Mouse (Mus musculus) C2C12 (cell line): ENCODE data around the gene Ptpro. TPM values are rescaled to one million over a fixed set of nuclear protein-coding genes. Genes with fewer than 3 reads are reported as not detected.
"Not testable (repeated sequence)": the region's sequence is repeated elsewhere in the genome, so short reads cannot be mapped to it uniquely, and the experiment has no call there.

Experiments
- H3K27me3 ChIP-seq: one replicate; pipeline ENCODE4 v1.6.1; 2011; ENCODE audit not compliant: control insufficient read depth, insufficient read depth, insufficient read length
- H3K36me3 ChIP-seq: one replicate; pipeline ENCODE4 v1.6.1; 2011; ENCODE audit not compliant: control insufficient read depth, insufficient read depth
- H3K4me3 ChIP-seq: one replicate; pipeline ENCODE4 v1.5.1; 2011; ENCODE audit warnings: mild to moderate bottlenecking, control low read depth; ENCODE audit not compliant: poor library complexity, insufficient read depth, severe bottlenecking
- H3K79me2 ChIP-seq: one replicate; pipeline ENCODE4 v1.6.1; 2011; ENCODE audit not compliant: control insufficient read depth, insufficient read depth
- H3K79me3 ChIP-seq: one replicate; pipeline ENCODE4 v1.6.1; 2011; ENCODE audit warnings: low read depth, control low read depth
- H3ac ChIP-seq: one replicate; pipeline ENCODE3; 2011; ENCODE audit warnings: low read depth; ENCODE audit not compliant: control insufficient read depth, insufficient read length
- CEBPB ChIP-seq: IDR thresholded peaks from one replicate; pipeline ENCODE4 v1.6.1; 2011; ENCODE audit warnings: low read depth, mild to moderate bottlenecking, control low read depth, moderate library complexity
- CTCF ChIP-seq: IDR thresholded peaks from one replicate; pipeline ENCODE4 v1.5.1; 2011; ENCODE audit not compliant: control insufficient read depth, insufficient read depth, insufficient read length
- FOSL1 ChIP-seq: IDR thresholded peaks from one replicate; pipeline ENCODE4 v1.8.0; 2011; ENCODE audit warnings: mild to moderate bottlenecking, low read length; ENCODE audit not compliant: poor library complexity, insufficient read depth, severe bottlenecking
- MAX ChIP-seq: IDR thresholded peaks from one replicate; pipeline ENCODE4 v1.6.1; 2011; ENCODE audit warnings: mild to moderate bottlenecking, control low read depth
- MYOD1 ChIP-seq: IDR thresholded peaks from one replicate; pipeline ENCODE4 v1.6.1; 2011; ENCODE audit warnings: low read depth; ENCODE audit not compliant: control insufficient read depth, insufficient read length
- MYOG ChIP-seq: IDR thresholded peaks from one replicate; pipeline ENCODE4 v1.6.1; 2011; ENCODE audit not compliant: control insufficient read depth, insufficient read length; ENCODE audit errors: extremely low read depth
- USF1 ChIP-seq: IDR thresholded peaks from one replicate; pipeline ENCODE4 v1.6.1; 2011; ENCODE audit warnings: low read depth, mild to moderate bottlenecking, control low read depth, moderate library complexity
- polyA plus RNA-seq: library from polyadenylated mRNA; unstranded; fragments of >200 nt; fragmentation: generic; extraction: Trizol; gene quantifications from one replicate; pipeline ENCODE4 v1.2.1, GENCODE M21; 2012; ENCODE audit warnings: missing spikeins

Ptpro gene
- polyA plus RNA-seq, 1 experiment = not detected

- H3K36me3 ChIP-seq = no peaks in the 10 kb centered on the region
- no peak overlapping the region for H3K4me3 ChIP-seq
- no peaks in the 10 kb centered on the region for H3K79me2 ChIP-seq
- peaks cover 8% of the 10 kb centered on the region for H3K27me3 ChIP-seq
- H3ac ChIP-seq = no peak overlapping the region
- TF ChIP-seq CEBPB (no peak), MYOD1 (no peak), CTCF (no peak), MAX (no peak), FOSL1 (no peak), USF1 (no peak), MYOG (no peak)
- H3K79me3 ChIP-seq = no peaks in the 10 kb centered on the region
Measured at GRCm38 (mm10) chr6:137440559-137441486, 188.7 kb downstream of the Ptpro start.

GRCm38 (mm10) chr6:137443089-137443488, 191.0 kb downstream of the Ptpro start:
- TF ChIP-seq FOSL1 (no peak), CTCF (no peak), MAX (no peak), CEBPB (no peak), USF1 (no peak), MYOD1 (no peak), MYOG (no peak)
- no peaks in the 10 kb centered on the region for H3K36me3 ChIP-seq
- H3K79me2 ChIP-seq = no peaks in the 10 kb centered on the region
- no peak overlapping the region for H3ac ChIP-seq
- no peak overlapping the region for H3K4me3 ChIP-seq
- H3K27me3 ChIP-seq = peaks cover 8% of the 10 kb centered on the region
- H3K79me3 ChIP-seq = no peaks in the 10 kb centered on the region

DNA sequence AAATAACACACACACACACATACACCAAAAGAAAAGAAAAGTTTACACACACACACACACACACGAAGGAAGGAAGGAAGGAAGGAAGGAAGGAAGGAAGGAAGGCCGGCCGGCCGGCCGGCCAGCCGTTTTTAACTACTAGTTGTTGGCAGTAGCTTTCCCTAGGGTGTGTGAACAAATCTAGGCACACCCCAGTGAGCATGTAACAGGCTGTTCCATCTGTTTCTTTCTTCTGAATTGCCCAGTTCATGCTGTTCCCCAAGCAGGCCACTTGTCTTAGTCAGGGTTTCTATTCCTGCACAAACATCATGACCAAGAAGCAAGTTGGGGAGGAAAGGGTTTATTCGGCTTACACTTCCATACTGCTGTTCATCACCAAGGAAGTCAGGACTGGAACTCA, 194.0 kb downstream of the Ptpro start:
- H3K4me3 ChIP-seq, H3K36me3 ChIP-seq, H3ac ChIP-seq, H3K27me3 ChIP-seq, H3K79me3 ChIP-seq, H3K79me2 ChIP-seq: not testable (repeated sequence)

DNA sequence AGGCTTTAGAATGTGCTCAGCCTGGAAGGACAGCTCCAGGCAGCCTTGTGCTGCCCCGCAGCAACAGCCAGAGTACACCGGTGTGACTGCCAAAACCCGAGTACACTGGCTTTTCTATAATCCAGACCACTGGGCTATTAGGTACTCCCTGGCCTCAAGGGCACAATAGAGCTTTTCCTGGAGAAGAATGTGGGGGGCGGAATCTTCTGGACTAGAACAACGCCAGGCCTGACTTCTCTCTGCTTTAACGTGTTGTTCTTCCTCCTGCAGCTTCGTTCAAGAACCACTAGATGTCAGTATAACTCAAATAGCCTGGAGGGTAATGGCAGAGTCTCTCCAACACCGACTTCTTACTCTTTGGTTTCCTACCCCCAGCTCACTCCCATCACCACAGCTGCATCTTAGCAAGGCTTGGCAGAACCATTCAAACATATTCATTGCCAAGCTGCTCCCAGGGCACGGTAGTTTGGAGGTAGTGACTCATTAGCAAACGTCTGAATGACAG, 203.5 kb downstream of the Ptpro start:
- no peaks in the 10 kb centered on the region for H3K79me3 ChIP-seq
- H3K4me3 ChIP-seq = no peak overlapping the region
- TF ChIP-seq CEBPB (no peak), MAX (no peak), CTCF (peak; percentile 67)
- no peak overlapping the region for H3ac ChIP-seq
- peaks cover 7% of the 10 kb centered on the region for H3K27me3 ChIP-seq
- H3K36me3 ChIP-seq = no peaks in the 10 kb centered on the region
- H3K79me2 ChIP-seq = no peaks in the 10 kb centered on the region

GRCm38 (mm10) chr6:137456064-137456463, 203.9 kb downstream of the Ptpro start:
- Histone ChIP-seq H3K36me3 (no peaks in the 10 kb centered on the region), H3K27me3 (peaks cover 7% of the 10 kb centered on the region), H3K4me3 (no peak overlapping the region), H3ac (peak overlapping the region; percentile 12), H3K79me3 (no peaks in the 10 kb centered on the region), H3K79me2 (no peaks in the 10 kb centered on the region)
- TF ChIP-seq MYOG (no peak), USF1 (no peak), MYOD1 (no peak), FOSL1 (no peak), CTCF (no peak), CEBPB (no peak), MAX (no peak)

DNA sequence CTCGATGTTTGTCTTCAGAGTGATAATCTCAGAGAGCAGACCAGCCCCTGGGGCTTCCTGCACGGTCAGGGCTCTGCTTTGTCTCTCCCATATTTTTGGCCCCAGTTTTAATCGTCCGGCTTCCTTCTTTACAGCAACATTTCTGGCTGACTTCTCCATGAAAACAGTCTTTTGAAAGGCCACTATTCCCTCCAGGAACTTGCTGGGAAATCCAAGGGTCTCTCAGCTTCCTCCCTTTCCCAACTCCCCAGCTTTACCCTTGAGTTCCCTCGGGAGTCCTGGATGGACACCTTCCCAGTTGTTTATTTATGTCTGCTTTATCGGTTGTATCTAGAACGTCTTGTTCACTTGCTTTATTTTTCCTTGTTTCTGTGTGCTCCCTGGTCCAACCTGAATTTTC, 205.1 kb downstream of the Ptpro start:
- Histone ChIP-seq H3K27me3 (peaks cover 7% of the 10 kb centered on the region), H3ac (no peak overlapping the region), H3K79me2 (no peaks in the 10 kb centered on the region), H3K4me3 (no peak overlapping the region), H3K36me3 (no peaks in the 10 kb centered on the region), H3K79me3 (no peaks in the 10 kb centered on the region)
- no peak for TF ChIP-seq CEBPB
- no peak for TF ChIP-seq USF1
